Mouse (Mus musculus) adrenal gland, adult 2 months (tissue): ENCODE data around the gene Zmynd11. TPM values are rescaled to one million over a fixed set of nuclear protein-coding genes. Genes with fewer than 3 reads are reported as not detected.
"Not testable (repeated sequence)": the region's sequence is repeated elsewhere in the genome, so short reads cannot be mapped to it uniquely, and the experiment has no call there.

Experiments used
- DNase-seq: peaks from one replicate; pipeline ENCODE4 v3.0.0; 2021
- long read RNA-seq: library from polyadenylated mRNA; stranded (forward); transcript quantifications from one replicate; pipeline ENCODE4 v2.0.0, GENCODE M21; 2021
- polyA plus RNA-seq: library from polyadenylated mRNA; depleted of rRNA; stranded (reverse); fragments of >200 nt; gene quantifications from 2 replicates; pipeline ENCODE4 v1.2.3, GENCODE M21; 2012; rRNA removed
- total RNA-seq, 2 experiments: library from RNA; stranded (reverse); gene quantifications; 2 replicates each; pipeline ENCODE4 v1.2.3; 2021

Zmynd11 gene
- 100 to 1,000 TPM; 132 to 155 TPM for total RNA-seq
- 31.4 and 35.9 TPM in 2 replicates for polyA plus RNA-seq
- long read RNA-seq, full-length matches to known transcripts: 22 of 67 reads
- long read RNA-seq, partial matches to known transcripts: 7 of 67 reads
- long read RNA-seq, other reads (novel, unspliced or antisense): 38 of 67 reads

GRCm38 (mm10) chr13:9764646-9765536 lies at the start of gene Zmynd11:
TSS of gene Zmynd11 (minus strand) at chr13:9765330.
- DNase-seq: peak; percentile 79

- DNase-seq: no peak
Measured at GRCm38 (mm10) chr13:9795889-9796631, 30.9 kb upstream of the Zmynd11 start.

DNA sequence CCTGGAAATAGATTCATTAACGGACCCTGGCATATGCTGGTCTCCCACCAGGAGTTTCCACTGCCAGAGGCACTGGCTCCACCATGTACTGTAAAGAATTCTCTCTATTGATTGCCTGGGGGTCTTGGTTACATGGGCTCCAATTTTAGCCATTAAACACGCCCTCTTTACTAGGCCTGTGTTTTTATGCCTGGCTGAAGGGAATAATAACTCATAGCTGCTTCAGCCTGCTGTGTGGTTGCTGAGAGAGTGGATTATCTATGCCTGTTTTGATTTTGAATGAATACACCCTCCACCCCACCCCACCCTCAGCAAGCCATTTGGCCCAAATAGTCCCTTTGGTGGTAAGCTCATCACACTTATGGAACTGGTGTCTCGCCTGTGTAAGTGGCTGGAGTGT lies 20.9 kb upstream of the Zmynd11 start:
- no peak for DNase-seq

- no peak for DNase-seq
Measured at GRCm38 (mm10) chr13:9783717-9784116, 18.6 kb upstream of the Zmynd11 start.

DNA sequence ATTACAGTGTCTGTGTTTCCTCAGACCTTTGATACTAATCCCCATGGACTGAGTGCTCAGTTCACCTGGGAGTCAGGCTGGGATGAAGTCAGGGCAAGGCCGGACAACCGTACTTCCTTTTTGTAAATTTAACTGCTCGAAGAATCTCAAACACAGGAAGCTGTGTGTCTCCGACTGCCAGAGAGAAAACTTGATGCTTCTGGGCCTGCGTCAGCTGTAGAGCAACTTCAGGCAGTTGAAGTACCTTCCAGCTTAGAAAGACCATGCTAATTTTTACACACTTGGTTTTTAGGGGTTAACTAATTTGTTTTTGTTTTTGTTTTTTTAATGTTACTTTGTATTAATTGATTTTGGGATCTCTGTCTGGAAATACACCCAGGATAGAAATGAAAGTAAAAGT lies 10.8 kb upstream of the Zmynd11 start:
- DNase-seq: peak; percentile 27

GRCm38 (mm10) chr13:9774077-9774476 lies 8.9 kb upstream of the Zmynd11 start:
- DNase-seq: no peak

- peak; percentile 52 for DNase-seq
Measured at GRCm38 (mm10) chr13:9767279-9767678, 2.1 kb upstream of the Zmynd11 start.

DNA sequence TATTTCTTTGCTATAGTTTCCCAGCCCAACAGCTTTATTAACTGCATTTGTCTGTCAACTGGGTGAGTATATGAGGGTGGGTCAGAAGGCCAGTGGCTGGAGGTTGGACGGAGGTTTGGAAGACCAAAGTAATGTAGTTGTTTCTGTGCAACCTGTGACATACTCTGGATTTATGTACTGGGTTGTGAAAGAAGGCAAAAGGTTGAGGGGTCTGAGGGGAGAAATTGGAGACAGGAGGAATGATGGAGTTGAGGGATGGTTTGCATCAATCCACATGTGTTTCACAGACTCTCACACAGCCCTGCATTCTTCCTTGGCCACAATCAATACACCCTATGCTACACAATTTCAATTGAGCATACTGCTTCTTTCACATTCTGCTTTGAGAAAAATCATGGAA lies 1.4 kb upstream of the Zmynd11 start:
- no peak for DNase-seq

DNA sequence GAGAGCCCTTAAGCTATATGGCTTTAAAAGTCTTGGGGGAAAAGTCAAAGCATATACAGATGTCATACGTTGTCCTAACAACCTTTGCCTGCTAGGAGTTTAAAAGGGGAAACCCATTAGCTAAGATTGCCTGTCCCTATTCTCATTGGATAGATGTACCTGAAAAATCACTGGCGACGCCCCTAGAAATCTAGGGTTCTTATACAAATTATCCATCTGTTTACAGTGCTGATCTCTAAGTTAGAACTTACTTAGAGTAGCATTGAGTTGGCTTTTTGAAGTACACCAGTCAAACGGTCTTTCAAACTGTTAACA lies 364 bp upstream of the Zmynd11 start:
- DNase-seq: no peak

DNA sequence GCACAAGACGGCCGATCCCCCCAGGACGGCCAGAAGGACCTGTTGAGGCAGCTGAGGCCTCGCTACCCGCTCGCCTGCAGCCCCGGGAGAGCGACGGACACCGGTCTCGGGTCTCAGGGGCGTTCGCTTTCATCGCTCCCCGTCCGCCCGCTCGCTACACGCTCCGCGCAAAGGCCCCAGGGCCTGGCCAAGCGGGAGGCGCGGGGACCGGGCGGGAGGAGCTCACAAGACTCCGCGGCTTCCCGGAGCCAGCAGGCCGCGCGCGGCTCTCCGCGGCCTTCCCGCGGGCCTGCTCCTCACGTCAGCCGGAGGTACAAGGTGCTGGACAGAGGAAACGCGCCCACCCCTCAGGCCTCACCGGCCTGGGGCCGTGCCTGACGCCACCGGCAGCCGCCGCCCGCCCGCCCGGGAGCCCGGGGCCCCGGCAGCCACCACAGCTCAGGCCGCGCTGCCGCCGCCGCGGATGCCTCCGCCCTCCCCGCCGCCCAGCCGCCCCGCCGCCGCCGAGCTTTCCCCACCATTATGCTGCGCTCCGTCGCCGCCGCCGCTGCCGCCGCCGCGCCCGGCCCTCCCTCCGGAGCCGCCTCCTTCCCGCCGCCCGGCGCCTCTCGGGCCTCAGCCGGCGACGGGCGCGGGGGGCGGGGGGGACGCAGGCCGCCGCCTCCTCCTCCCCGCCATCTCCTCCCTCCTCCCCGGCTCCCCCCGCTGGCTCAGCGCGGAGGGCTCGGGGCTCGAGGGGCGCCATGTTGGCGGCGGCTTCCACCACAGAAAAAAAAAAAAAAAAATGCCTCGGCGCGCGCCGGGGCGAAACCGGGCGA lies 1.1 kb downstream of the Zmynd11 start:
- peak; percentile 88 for DNase-seq

- DNase-seq: no peak
Measured at GRCm38 (mm10) chr13:9763100-9763827, 1.9 kb downstream of the Zmynd11 start.

DNA sequence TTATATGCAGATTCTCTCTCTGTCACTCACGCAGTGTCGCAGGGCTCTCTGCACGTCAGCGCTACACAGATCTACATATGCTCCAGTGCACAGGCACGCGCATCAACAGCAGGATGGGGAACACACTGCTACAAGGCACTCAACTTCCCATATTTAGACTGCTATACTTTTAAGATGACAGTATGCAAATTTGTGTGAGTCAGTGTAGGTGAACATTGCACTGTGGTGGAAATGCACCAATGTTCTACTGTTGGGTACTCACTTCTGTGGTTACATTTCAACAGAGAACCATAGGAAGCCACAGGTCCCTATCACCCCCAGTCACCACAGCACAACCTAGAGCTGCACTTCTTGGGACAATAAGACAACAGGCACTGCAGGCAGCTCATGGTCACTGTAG lies 5.1 kb downstream of the Zmynd11 start:
- DNase-seq: no peak

DNA sequence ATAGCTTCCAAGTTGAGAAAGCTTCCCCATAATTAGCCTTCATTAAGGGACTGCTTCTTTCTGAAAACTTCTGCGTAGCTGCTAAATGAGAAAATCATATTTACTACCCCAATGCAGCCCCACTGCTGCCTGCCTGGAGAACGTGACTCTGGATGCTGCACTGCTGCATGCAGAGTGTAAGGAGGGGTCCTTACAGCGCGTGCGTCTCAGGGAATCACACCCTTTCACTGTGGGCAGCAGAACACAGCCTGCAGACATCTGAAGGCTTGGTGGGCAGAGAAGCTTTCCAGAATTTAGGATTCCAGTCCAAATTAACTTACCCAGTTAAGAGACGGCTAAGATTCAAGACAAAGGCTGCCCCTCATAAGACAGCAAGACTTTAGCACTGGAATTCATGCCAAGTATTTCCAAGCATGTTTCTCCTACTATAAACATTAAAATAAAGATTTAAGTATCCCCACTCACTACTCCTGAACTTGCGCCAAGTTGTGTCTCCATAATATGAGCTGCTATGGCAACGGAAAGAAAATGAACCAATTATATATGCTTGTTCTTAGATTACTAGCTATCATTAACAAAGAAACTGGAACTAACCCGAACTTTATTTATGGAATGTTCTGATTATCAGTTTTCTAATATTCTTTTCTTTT lies 7.2 kb downstream of the Zmynd11 start:
- DNase-seq: no peak

DNA sequence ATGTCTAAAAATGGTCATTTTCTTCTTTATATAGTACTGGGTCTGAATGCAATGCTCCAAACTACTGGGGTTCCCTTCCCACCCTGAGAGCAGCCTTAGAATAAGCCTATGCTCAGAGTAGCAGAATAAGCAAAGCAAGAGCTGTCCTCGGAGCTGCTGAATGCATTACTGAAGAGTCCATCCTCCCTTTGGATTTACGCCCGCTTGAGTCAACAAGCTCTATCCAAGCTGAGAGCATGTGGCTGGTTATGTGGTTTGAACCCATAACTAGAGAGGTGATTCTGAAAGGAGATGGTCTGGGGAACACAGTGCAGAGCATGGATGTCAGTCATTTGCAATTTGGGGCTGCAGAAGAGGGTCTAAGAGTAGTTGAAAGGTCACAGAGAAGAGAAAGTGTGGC lies 11.4 kb downstream of the Zmynd11 start:
- no peak for DNase-seq

GRCm38 (mm10) chr13:9750320-9750719 lies 14.8 kb downstream of the Zmynd11 start:
- DNase-seq: peak; percentile 29

- DNase-seq: no peak
Measured at GRCm38 (mm10) chr13:9749796-9750195, 15.3 kb downstream of the Zmynd11 start.

GRCm38 (mm10) chr13:9738190-9738589 lies 26.9 kb downstream of the Zmynd11 start:
- DNase-seq: no peak

GRCm38 (mm10) chr13:9737024-9737423 lies 28.1 kb downstream of the Zmynd11 start:
- no peak for DNase-seq

GRCm38 (mm10) chr13:9732262-9732661 lies 32.9 kb downstream of the Zmynd11 start:
- not testable (repeated sequence) for DNase-seq

- DNase-seq: no peak
Measured at GRCm38 (mm10) chr13:9729073-9729472, 36.1 kb downstream of the Zmynd11 start.

- no peak for DNase-seq
Measured at GRCm38 (mm10) chr13:9715224-9715623, 49.9 kb downstream of the Zmynd11 start.
